Mouse (Mus musculus) frontal cortex, adult (tissue): ENCODE measurements around the gene Sec24c.

Source experiments
- ATAC-seq: cut with Nextera tagmentation; 2 replicates; pipeline ENCODE4 v1.9.2; 2017; ENCODE audit warnings: mild to moderate bottlenecking, moderate library complexity, mixed read lengths; ENCODE audit not compliant: low TSS enrichment

The Sec24c gene

GRCm38 (mm10) chr14:20660827-20661660 is 13.1 kb upstream of the Sec24c start:
- peak; percentile 86 for ATAC-seq

- ATAC-seq: no peak
Measured at GRCm38 (mm10) chr14:20661661-20662331, 12.3 kb upstream of the Sec24c start.

GRCm38 (mm10) chr14:20662740-20663139 is 11.4 kb upstream of the Sec24c start:
- no peak for ATAC-seq

GRCm38 (mm10) chr14:20663601-20664000 is 10.5 kb upstream of the Sec24c start:
- ATAC-seq: no peak

- ATAC-seq: no peak
Measured at GRCm38 (mm10) chr14:20664436-20664835, 9.7 kb upstream of the Sec24c start.

GRCm38 (mm10) chr14:20667469-20667868 is 6.6 kb upstream of the Sec24c start:
- ATAC-seq: no peak

GRCm38 (mm10) chr14:20668154-20668810 is 5.8 kb upstream of the Sec24c start, which contains the start of gene Synpo2l:
Gene Synpo2l (minus strand): TSS chr14:20668354.
- ATAC-seq: no peak

GRCm38 (mm10) chr14:20672990-20673389 is 1.1 kb upstream of the Sec24c start:
- ATAC-seq: no peak

GRCm38 (mm10) chr14:20673735-20674063 is 409 bp upstream of the Sec24c start:
- peak; percentile 60 for ATAC-seq

- ATAC-seq: no peak
Measured at GRCm38 (mm10) chr14:20677906-20678305, 3.8 kb downstream of the Sec24c start.

GRCm38 (mm10) chr14:20681742-20682141 is 7.6 kb downstream of the Sec24c start:
- no peak for ATAC-seq

GRCm38 (mm10) chr14:20682498-20682897 is 8.4 kb downstream of the Sec24c start:
- no peak for ATAC-seq

GRCm38 (mm10) chr14:20686576-20686975 is 12.5 kb downstream of the Sec24c start:
- ATAC-seq: peak; percentile 82

GRCm38 (mm10) chr14:20689009-20689408 is 14.9 kb downstream of the Sec24c start:
- no peak for ATAC-seq

- no peak for ATAC-seq
Measured at GRCm38 (mm10) chr14:20691772-20692171, 17.7 kb downstream of the Sec24c start.

GRCm38 (mm10) chr14:20693589-20694101 is 19.5 kb downstream of the Sec24c start:
- no peak for ATAC-seq

GRCm38 (mm10) chr14:20694185-20694883 is 20.2 kb downstream of the Sec24c start:
- ATAC-seq: peak; percentile 3; the same call in 1 of the 2 replicates

- ATAC-seq: peak; percentile 64
Measured at GRCm38 (mm10) chr14:20694884-20695760, 21.0 kb downstream of the Sec24c start, which contains the start of gene Fut11. Gene Fut11 (plus strand): TSS chr14:20694968.

GRCm38 (mm10) chr14:20695761-20696520 is 21.8 kb downstream of the Sec24c start:
- no peak for ATAC-seq

- peak; percentile 62 for ATAC-seq
Measured at GRCm38 (mm10) chr14:20696986-20697385, 22.9 kb downstream of the Sec24c start.
